Mouse (Mus musculus) hindbrain, embryonic 13.5 days (tissue): ENCODE data around the gene AI854703. TPM values are rescaled to one million over a fixed set of nuclear protein-coding genes. Genes with fewer than 3 reads are reported as not detected.

Experiments
- ATAC-seq: fragments of 200-750 bp; cut with Nextera tagmentation; 2 replicates; pipeline ENCODE4 v1.8.0; 2017; ENCODE audit warnings: moderate TSS enrichment; ENCODE audit not compliant: low FRiP score
- H3K27ac ChIP-seq: fragments of 300-500 bp; sonication (generic); 2 replicates; pipeline ENCODE4 v1.5.1; 2015; ENCODE audit warnings: inconsistent platforms, mild to moderate bottlenecking, moderate library complexity
- H3K27me3 ChIP-seq: fragments of 300-500 bp; sonication (generic); 2 replicates; pipeline ENCODE4 v1.6.1; 2015; ENCODE audit warnings: mild to moderate bottlenecking, inconsistent platforms
- H3K36me3 ChIP-seq: fragments of 300-500 bp; sonication (generic); 2 replicates; pipeline ENCODE4 v1.6.1; 2015; ENCODE audit warnings: mild to moderate bottlenecking, inconsistent platforms
- H3K4me1 ChIP-seq: fragments of 300-500 bp; sonication (generic); replicated peaks from 2 replicates; pipeline ENCODE4 v1.6.1; 2015; ENCODE audit warnings: inconsistent platforms
- H3K4me2 ChIP-seq: fragments of 300-500 bp; sonication (generic); 2 replicates; pipeline ENCODE4 v1.6.1; 2015; ENCODE audit warnings: inconsistent platforms, mild to moderate bottlenecking, moderate library complexity
- H3K4me3 ChIP-seq: fragments of 300-500 bp; sonication (generic); 2 replicates; pipeline ENCODE4 v1.5.1; 2015; ENCODE audit warnings: mild to moderate bottlenecking, inconsistent platforms
- H3K9ac ChIP-seq: fragments of 300-500 bp; sonication (generic); 2 replicates; pipeline ENCODE4 v1.6.1; 2015; ENCODE audit warnings: mild to moderate bottlenecking, inconsistent platforms
- H3K9me3 ChIP-seq: fragments of 300-500 bp; sonication (generic); 2 replicates; pipeline ENCODE4 v1.6.1; 2016; ENCODE audit warnings: inconsistent platforms
- WGBS: fragments of 180-500 bp; shearing (Covaris S2); methylation state at CpG from one replicate; pipeline ENCODE4 v1.1.7; 2015; 5-methylcytosine and 5-hydroxymethylcytosine counted together
- polyA plus RNA-seq: library from polyadenylated mRNA; unstranded; fragments of >200 nt; fragmentation: Nextera tagmentation; extraction: Ambion mirVana; gene quantifications from 2 replicates; pipeline ENCODE4 v1.2.1, GENCODE M21; 2015

The AI854703 gene
- polyA plus RNA-seq, 1 experiment from 2014 or later: 13.2 TPM

- no peak for ATAC-seq
- WGBS: 95% methylated on average over 9 of the region's 9 CpGs
- Histone ChIP-seq H3K4me3 (no peak overlapping the region), H3K9ac (no peak overlapping the region), H3K36me3 (no peaks in the 10 kb centered on the region), H3K4me2 (no peak overlapping the region), H3K9me3 (no peaks in the 10 kb centered on the region), H3K27me3 (no peaks in the 10 kb centered on the region), H3K27ac (no peak overlapping the region), H3K4me1 (0 out of 2 replicates have a peak, but pooled peaks cover 3% of the 10 kb centered on the region)
Observed at GRCm38 (mm10) chr6:48674291-48675058, 47.9 kb downstream of the AI854703 start.

- 48% methylated on average over 10 of the region's 10 CpGs for WGBS
- no peaks in the 10 kb centered on the region for H3K27me3 ChIP-seq
- H3K4me3 ChIP-seq: peak overlapping the region; percentile 10; the same call in 1 of the 2 replicates
- peak overlapping the region; percentile 31 for H3K4me2 ChIP-seq
- H3K4me1 ChIP-seq: 0 out of 2 replicates have a peak, but pooled peaks cover 3% of the 10 kb centered on the region
- no peak overlapping the region for H3K27ac ChIP-seq
- H3K36me3 ChIP-seq: no peaks in the 10 kb centered on the region
- 0 out of 2 replicates have a peak overlapping the region, but pooled peaks have one; percentile 35 for H3K9ac ChIP-seq
- no peaks in the 10 kb centered on the region for H3K9me3 ChIP-seq
- ATAC-seq: no peak
Observed at GRCm38 (mm10) chr6:48675400-48675930, 48.9 kb downstream of the AI854703 start.

GRCm38 (mm10) chr6:48675931-48676859, 49.6 kb downstream of the AI854703 start, which contains the start of gene Gimap9:
Gene Gimap9, plus strand, starts transcription at chr6:48676129.
- no peaks in the 10 kb centered on the region for H3K27me3 ChIP-seq
- H3K9me3 ChIP-seq: no peaks in the 10 kb centered on the region
- no peak for ATAC-seq
- WGBS: 19% methylated on average over 13 of the region's 13 CpGs
- H3K36me3 ChIP-seq: no peaks in the 10 kb centered on the region
- 0 out of 2 replicates have a peak, but pooled peaks cover 3% of the 10 kb centered on the region for H3K4me1 ChIP-seq
- H3K27ac ChIP-seq: no peak within 1 kb of the TSS
- peak within 1 kb of the TSS; percentile 10; the same call in 1 of the 2 replicates for H3K4me3 ChIP-seq
- 0 out of 2 replicates have a peak within 1 kb of the TSS, but pooled peaks have one; percentile 35 for H3K9ac ChIP-seq
- peak within 1 kb of the TSS; percentile 31 for H3K4me2 ChIP-seq

GRCm38 (mm10) chr6:48676860-48677415, 50.4 kb downstream of the AI854703 start:
- Histone ChIP-seq H3K4me3 (no peak overlapping the region), H3K4me1 (0 out of 2 replicates have a peak, but pooled peaks cover 3% of the 10 kb centered on the region), H3K4me2 (0 out of 2 replicates have a peak overlapping the region, but pooled peaks have one; percentile 31), H3K9ac (no peak overlapping the region), H3K27ac (no peak overlapping the region), H3K36me3 (no peaks in the 10 kb centered on the region), H3K27me3 (no peaks in the 10 kb centered on the region), H3K9me3 (no peaks in the 10 kb centered on the region)
- no peak for ATAC-seq
- WGBS: 80% methylated on average over 5 of the region's 5 CpGs

- H3K4me1 ChIP-seq: 0 out of 2 replicates have a peak, but pooled peaks cover 3% of the 10 kb centered on the region
- H3K9me3 ChIP-seq: no peaks in the 10 kb centered on the region
- no peaks in the 10 kb centered on the region for H3K27me3 ChIP-seq
- WGBS: 95% methylated on average over 17 of the region's 17 CpGs
- no peak overlapping the region for H3K9ac ChIP-seq
- no peak overlapping the region for H3K27ac ChIP-seq
- no peak for ATAC-seq
- H3K36me3 ChIP-seq: no peaks in the 10 kb centered on the region
- H3K4me2 ChIP-seq: no peak overlapping the region
- no peak overlapping the region for H3K4me3 ChIP-seq
Observed at GRCm38 (mm10) chr6:48677492-48678345, 51.2 kb downstream of the AI854703 start.

- no peaks in the 10 kb centered on the region for H3K36me3 ChIP-seq
- 84% methylated on average over 4 of the region's 4 CpGs for WGBS
Observed at GRCm38 (mm10) chr6:48678391-48678790, 51.8 kb downstream of the AI854703 start.

GRCm38 (mm10) chr6:48679701-48680100, 53.1 kb downstream of the AI854703 start:
- Histone ChIP-seq H3K9ac (no peak overlapping the region), H3K27me3 (no peaks in the 10 kb centered on the region), H3K4me2 (no peak overlapping the region), H3K27ac (no peak overlapping the region), H3K4me1 (0 out of 2 replicates have a peak, but pooled peaks cover 3% of the 10 kb centered on the region), H3K36me3 (no peaks in the 10 kb centered on the region), H3K9me3 (no peaks in the 10 kb centered on the region), H3K4me3 (no peak overlapping the region)
- ATAC-seq: no peak
- WGBS: 86% methylated on average over 6 of the region's 6 CpGs

More at GRCm38 (mm10) chr6:48678391-48678790, 51.8 kb downstream of the AI854703 start:
- H3K9ac ChIP-seq: no peak overlapping the region
- H3K27me3 ChIP-seq: no peaks in the 10 kb centered on the region
- H3K9me3 ChIP-seq: no peaks in the 10 kb centered on the region
- H3K4me3 ChIP-seq: no peak overlapping the region
- H3K4me2 ChIP-seq: no peak overlapping the region
- 0 out of 2 replicates have a peak, but pooled peaks cover 3% of the 10 kb centered on the region for H3K4me1 ChIP-seq
- no peak for ATAC-seq
- H3K27ac ChIP-seq: no peak overlapping the region

GRCm38 (mm10) chr6:48680421-48680820, 53.9 kb downstream of the AI854703 start:
- no peaks in the 10 kb centered on the region for H3K27me3 ChIP-seq
- no peaks in the 10 kb centered on the region for H3K9me3 ChIP-seq
- ATAC-seq: no peak
- no peaks in the 10 kb centered on the region for H3K36me3 ChIP-seq
- WGBS: 82% methylated on average over 5 of the region's 5 CpGs
- H3K4me3 ChIP-seq: no peak overlapping the region
- 0 out of 2 replicates have a peak, but pooled peaks cover 3% of the 10 kb centered on the region for H3K4me1 ChIP-seq
- no peak overlapping the region for H3K27ac ChIP-seq
- no peak overlapping the region for H3K4me2 ChIP-seq
- no peak overlapping the region for H3K9ac ChIP-seq

- H3K27me3 ChIP-seq: no peaks in the 10 kb centered on the region
- no peak for ATAC-seq
- H3K36me3 ChIP-seq: no peaks in the 10 kb centered on the region
- no peak overlapping the region for H3K4me2 ChIP-seq
- no peak overlapping the region for H3K9ac ChIP-seq
- H3K4me3 ChIP-seq: no peak overlapping the region
- 80% methylated on average over 3 of the region's 3 CpGs for WGBS
- no peak overlapping the region for H3K27ac ChIP-seq
- H3K4me1 ChIP-seq: no peaks in the 10 kb centered on the region
- no peaks in the 10 kb centered on the region for H3K9me3 ChIP-seq
Observed at GRCm38 (mm10) chr6:48681472-48682090, 55.0 kb downstream of the AI854703 start.

GRCm38 (mm10) chr6:48682271-48682670, 55.7 kb downstream of the AI854703 start:
- no peak for ATAC-seq
- 87% methylated on average over 4 of the region's 4 CpGs for whole genome bisulfite sequencing
- Histone ChIP-seq H3K27me3 (no peaks in the 10 kb centered on the region), H3K4me1 (no peaks in the 10 kb centered on the region), H3K9ac (no peak overlapping the region), H3K4me2 (no peak overlapping the region), H3K4me3 (no peak overlapping the region), H3K9me3 (no peaks in the 10 kb centered on the region), H3K27ac (no peak overlapping the region), H3K36me3 (no peaks in the 10 kb centered on the region)
